Mouse (Mus musculus): ENCODE measurements around the gene Zfp536. TPM values are rescaled to one million over a fixed set of nuclear protein-coding genes. Genes with fewer than 3 reads are reported as not detected.
A peak's percentile ranks its signal among the peaks of the same experiment; 100 is the strongest.

The Zfp536 gene
- polyA plus RNA-seq, 1 experiment: not detected

- no peaks in the 10 kb centered on the region for H3K4me1 ChIP-seq (ENCODE audit: control insufficient read depth, insufficient read depth, low read length)
- no peaks in the 10 kb centered on the region; the same call in none of the 2 replicates for H3K27me3 ChIP-seq (ENCODE audit: control insufficient read depth, insufficient read depth, low read length, poor library complexity, severe bottlenecking)
- no peak overlapping the region for H3K4me3 ChIP-seq (ENCODE audit: low read depth, low read length)
- TF ChIP-seq CTCF (IDR thresholded peaks at IDR 0.05; ENCODE audit: low read depth, low read length) (no peak), POLR2A (IDR thresholded peaks at IDR 0.05; ENCODE audit: insufficient read depth, low read length) (no peak), EP300 (IDR thresholded peaks at IDR 0.05; ENCODE audit: insufficient read depth, low read depth, low read length) (no peak)
- no peak overlapping the region for H3K27ac ChIP-seq (ENCODE audit: insufficient read depth, low read length)
- H3K9ac ChIP-seq (ENCODE audit: low read depth, poor library complexity, severe bottlenecking): no peak overlapping the region
- no peaks in the 10 kb centered on the region; the same call in 1 of the 2 replicates for H3K9me3 ChIP-seq (replicated peaks; ENCODE audit: control insufficient read depth, insufficient read depth, low read length, poor library complexity, severe bottlenecking)
- no peaks in the 10 kb centered on the region for H3K36me3 ChIP-seq (ENCODE audit: control insufficient read depth, insufficient read depth, low read length, poor library complexity, severe bottlenecking)
These were observed 145.4 kb downstream of the Zfp536 start for GRCm38 (mm10) chr7:37627897-37628510.

- Histone ChIP-seq H3K9me3 (replicated peaks; ENCODE audit: control insufficient read depth, insufficient read depth, low read length, poor library complexity, severe bottlenecking) (no peaks in the 10 kb centered on the region; the same call in 1 of the 2 replicates), H3K4me1 (ENCODE audit: control insufficient read depth, insufficient read depth, low read length) (no peaks in the 10 kb centered on the region), H3K27ac (ENCODE audit: insufficient read depth, low read length) (no peak overlapping the region), H3K27me3 (ENCODE audit: control insufficient read depth, insufficient read depth, low read length, poor library complexity, severe bottlenecking) (no peaks in the 10 kb centered on the region; the same call in none of the 2 replicates), H3K9ac (ENCODE audit: low read depth, poor library complexity, severe bottlenecking) (no peak overlapping the region), H3K4me3 (ENCODE audit: low read depth, low read length) (no peak overlapping the region), H3K36me3 (ENCODE audit: control insufficient read depth, insufficient read depth, low read length, poor library complexity, severe bottlenecking) (no peaks in the 10 kb centered on the region)
- TF ChIP-seq CTCF (IDR thresholded peaks at IDR 0.05; ENCODE audit: low read depth, low read length): no peak
- TF ChIP-seq EP300 (IDR thresholded peaks at IDR 0.05; ENCODE audit: insufficient read depth, low read depth, low read length): 0 out of 2 replicates have a peak, but pooled peaks have one; percentile 59
- TF ChIP-seq POLR2A (IDR thresholded peaks at IDR 0.05; ENCODE audit: insufficient read depth, low read length): no peak
These were observed 147.7 kb downstream of the Zfp536 start for GRCm38 (mm10) chr7:37625758-37626157.

GRCm38 (mm10) chr7:37624759-37625340, 148.6 kb downstream of the Zfp536 start:
- Histone ChIP-seq H3K4me1 (ENCODE audit: control insufficient read depth, insufficient read depth, low read length) (no peaks in the 10 kb centered on the region), H3K4me3 (ENCODE audit: low read depth, low read length) (no peak overlapping the region; the same call in 1 of the 2 replicates), H3K9ac (ENCODE audit: low read depth, poor library complexity, severe bottlenecking) (no peak overlapping the region), H3K27ac (ENCODE audit: insufficient read depth, low read length) (no peak overlapping the region), H3K9me3 (replicated peaks; ENCODE audit: control insufficient read depth, insufficient read depth, low read length, poor library complexity, severe bottlenecking) (no peaks in the 10 kb centered on the region; the same call in 1 of the 2 replicates), H3K27me3 (ENCODE audit: control insufficient read depth, insufficient read depth, low read length, poor library complexity, severe bottlenecking) (no peaks in the 10 kb centered on the region; the same call in none of the 2 replicates), H3K36me3 (ENCODE audit: control insufficient read depth, insufficient read depth, low read length, poor library complexity, severe bottlenecking) (no peaks in the 10 kb centered on the region)
- no peak for TF ChIP-seq POLR2A (IDR thresholded peaks at IDR 0.05; ENCODE audit: insufficient read depth, low read length)
- TF ChIP-seq EP300 (IDR thresholded peaks at IDR 0.05; ENCODE audit: insufficient read depth, low read depth, low read length): no peak
- no peak for TF ChIP-seq CTCF (IDR thresholded peaks at IDR 0.05; ENCODE audit: low read depth, low read length)

- H3K4me1 ChIP-seq (ENCODE audit: control insufficient read depth, insufficient read depth, low read length): no peaks in the 10 kb centered on the region
- no peak overlapping the region for H3K27ac ChIP-seq (ENCODE audit: insufficient read depth, low read length)
- no peaks in the 10 kb centered on the region for H3K36me3 ChIP-seq (ENCODE audit: control insufficient read depth, insufficient read depth, low read length, poor library complexity, severe bottlenecking)
- peak overlapping the region; percentile 48 for H3K4me3 ChIP-seq (ENCODE audit: low read depth, low read length)
- H3K27me3 ChIP-seq (ENCODE audit: control insufficient read depth, insufficient read depth, low read length, poor library complexity, severe bottlenecking): no peaks in the 10 kb centered on the region; the same call in none of the 2 replicates
- no peak for TF ChIP-seq POLR2A (IDR thresholded peaks at IDR 0.05; ENCODE audit: insufficient read depth, low read length)
- no peak for TF ChIP-seq CTCF (IDR thresholded peaks at IDR 0.05; ENCODE audit: low read depth, low read length)
- no peak for TF ChIP-seq EP300 (IDR thresholded peaks at IDR 0.05; ENCODE audit: insufficient read depth, low read depth, low read length)
- no peak overlapping the region for H3K9ac ChIP-seq (ENCODE audit: low read depth, poor library complexity, severe bottlenecking)
- H3K9me3 ChIP-seq (replicated peaks; ENCODE audit: control insufficient read depth, insufficient read depth, low read length, poor library complexity, severe bottlenecking): no peaks in the 10 kb centered on the region; the same call in 1 of the 2 replicates
These were observed 149.3 kb downstream of the Zfp536 start for GRCm38 (mm10) chr7:37623903-37624758.

GRCm38 (mm10) chr7:37619254-37619653, 154.2 kb downstream of the Zfp536 start:
- Histone ChIP-seq H3K9ac (ENCODE audit: low read depth, poor library complexity, severe bottlenecking) (no peak overlapping the region), H3K4me3 (ENCODE audit: low read depth, low read length) (no peak overlapping the region), H3K36me3 (ENCODE audit: control insufficient read depth, insufficient read depth, low read length, poor library complexity, severe bottlenecking) (no peaks in the 10 kb centered on the region), H3K9me3 (replicated peaks; ENCODE audit: control insufficient read depth, insufficient read depth, low read length, poor library complexity, severe bottlenecking) (no peaks in the 10 kb centered on the region), H3K27me3 (ENCODE audit: control insufficient read depth, insufficient read depth, low read length, poor library complexity, severe bottlenecking) (no peaks in the 10 kb centered on the region; the same call in 1 of the 2 replicates), H3K4me1 (ENCODE audit: control insufficient read depth, insufficient read depth, low read length) (no peaks in the 10 kb centered on the region), H3K27ac (ENCODE audit: insufficient read depth, low read length) (no peak overlapping the region)
- TF ChIP-seq EP300 (IDR thresholded peaks at IDR 0.05; ENCODE audit: insufficient read depth, low read depth, low read length) (no peak), POLR2A (IDR thresholded peaks at IDR 0.05; ENCODE audit: insufficient read depth, low read length) (no peak), CTCF (IDR thresholded peaks at IDR 0.05; ENCODE audit: low read depth, low read length) (no peak)
